Mouse (Mus musculus) ES-CJ7 (cell line): Measurements from ENCODE around the gene Ankrd31.

Source experiments
- DNase-seq: peaks from one replicate; pipeline ENCODE4 v3.0.0; 2011; ENCODE audit warnings: low read depth, low spot score

The Ankrd31 gene

GRCm38 (mm10) chr13:96939680-96940079 lies 191.6 kb downstream of the Ankrd31 start:
- DNase-seq, result no peak

DNA sequence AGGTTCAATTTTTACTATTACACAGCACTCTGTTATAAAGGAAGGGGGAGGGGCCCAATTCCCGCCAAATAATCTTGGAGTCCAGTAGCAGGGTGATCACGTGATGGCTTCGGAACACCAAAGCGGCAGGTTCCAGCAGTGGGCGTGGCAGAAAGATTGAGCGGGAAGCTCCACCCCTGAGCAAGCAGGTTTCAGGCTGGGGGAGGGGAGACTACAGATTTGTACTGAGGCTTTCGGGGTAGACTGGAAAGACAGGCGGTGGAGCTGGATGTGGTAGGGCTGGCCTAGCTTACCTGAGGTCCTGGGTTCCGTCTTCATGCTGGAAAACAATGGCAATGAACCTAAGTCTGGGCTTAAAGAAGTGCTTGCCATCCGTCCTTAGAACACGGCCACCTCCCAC lies 193.4 kb downstream of the Ankrd31 start:
- DNase-seq, result peak; percentile 69

DNA sequence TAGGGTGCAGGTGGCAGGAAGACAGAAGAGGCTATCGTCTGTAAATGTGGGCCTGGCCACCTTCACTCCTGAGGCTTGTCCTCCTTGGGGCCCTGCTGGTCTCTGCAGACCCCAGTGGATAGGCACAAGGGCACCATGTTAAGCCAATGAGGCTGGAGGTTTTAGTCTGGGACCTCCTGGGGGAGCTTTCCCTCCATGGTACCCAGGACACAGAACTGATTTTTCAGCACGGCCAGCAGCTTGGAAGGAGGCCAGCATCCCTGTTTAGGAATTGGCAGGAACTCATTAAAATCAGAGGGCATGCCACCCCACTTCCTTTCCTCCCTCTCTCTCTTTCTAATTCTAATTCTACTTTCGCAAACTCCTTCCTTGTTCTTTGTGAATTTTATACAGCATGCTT lies 195.5 kb downstream of the Ankrd31 start:
- no peak for DNase-seq

DNA sequence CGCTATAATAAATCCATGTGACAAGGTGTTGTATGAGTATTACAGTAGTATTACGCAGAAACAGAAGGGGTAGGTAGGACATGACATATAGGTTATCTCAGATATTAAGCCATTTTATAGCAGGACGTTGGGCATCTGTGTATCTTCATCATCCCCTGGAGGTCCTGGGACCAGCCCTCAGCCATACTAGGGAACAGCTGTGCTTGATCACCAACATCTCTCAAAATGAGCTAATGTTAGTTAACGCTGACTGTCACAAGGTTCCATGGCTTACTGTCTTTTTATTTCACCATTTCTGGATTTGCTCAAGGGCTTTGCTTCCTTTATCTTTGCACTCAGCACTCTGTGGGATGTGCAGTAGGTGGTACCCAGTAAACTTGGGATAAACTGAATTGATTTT lies 197.7 kb downstream of the Ankrd31 start:
- no peak for DNase-seq

DNA sequence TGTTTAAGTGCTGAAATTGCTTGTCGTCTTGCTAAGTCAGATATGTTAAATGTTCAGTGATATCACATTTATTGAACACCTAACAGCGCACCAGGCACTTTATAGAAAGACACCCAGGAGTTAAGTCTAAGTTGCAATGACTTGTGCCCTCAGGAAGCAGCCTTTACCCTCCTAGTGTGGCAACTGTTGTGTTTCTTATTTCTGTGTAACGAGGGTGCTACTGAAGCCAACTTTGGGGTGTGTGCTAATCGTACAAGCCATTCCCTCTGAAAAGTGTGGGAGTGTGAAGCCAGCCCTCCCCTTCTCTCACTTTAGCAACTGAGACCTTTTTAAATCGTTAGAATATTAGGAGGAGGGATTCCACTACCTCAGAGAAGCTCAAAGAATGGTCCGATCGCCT lies 199.7 kb downstream of the Ankrd31 start:
- no peak for DNase-seq

- DNase-seq, result no peak
Measured at GRCm38 (mm10) chr13:96951880-96952279, 203.8 kb downstream of the Ankrd31 start.

DNA sequence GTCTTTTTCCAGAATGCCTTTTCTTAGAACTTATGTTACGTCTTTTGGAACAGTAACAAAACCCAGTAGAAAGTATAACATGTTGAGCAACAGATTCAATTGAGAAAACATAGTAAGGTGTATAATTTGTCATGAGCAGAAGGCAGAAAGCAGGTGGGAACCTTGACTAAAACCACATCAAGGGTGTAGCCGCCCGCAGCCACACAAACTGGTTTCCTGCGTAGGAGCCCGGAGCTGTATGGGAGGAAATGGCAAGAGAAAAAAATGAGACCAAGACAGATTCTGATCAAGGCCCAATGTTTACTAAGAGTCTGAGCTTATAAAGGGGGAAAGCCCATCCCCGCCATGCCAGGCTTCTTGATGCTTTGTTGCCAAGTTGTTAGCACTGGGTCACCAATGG lies 208.4 kb downstream of the Ankrd31 start:
- no peak for DNase-seq
